Mouse (Mus musculus): Measurements from ENCODE around the gene Rnpepl1. TPM values are rescaled to one million over a fixed set of nuclear protein-coding genes. Genes with fewer than 3 reads are reported as not detected.

Rnpepl1 gene
- total RNA-seq (2017) = 38.5 and 49.8 TPM in 2 replicates

- peak; percentile 42 for ATAC-seq (ENCODE audit: extremely low read depth, insufficient number of reproducible peaks, low FRiP score, poor library complexity, severe bottlenecking)
These were observed at the start of gene Rnpepl1 for GRCm38 (mm10) chr1:92910239-92910885. Gene Rnpepl1 (plus strand): TSS chr1:92910783.

DNA sequence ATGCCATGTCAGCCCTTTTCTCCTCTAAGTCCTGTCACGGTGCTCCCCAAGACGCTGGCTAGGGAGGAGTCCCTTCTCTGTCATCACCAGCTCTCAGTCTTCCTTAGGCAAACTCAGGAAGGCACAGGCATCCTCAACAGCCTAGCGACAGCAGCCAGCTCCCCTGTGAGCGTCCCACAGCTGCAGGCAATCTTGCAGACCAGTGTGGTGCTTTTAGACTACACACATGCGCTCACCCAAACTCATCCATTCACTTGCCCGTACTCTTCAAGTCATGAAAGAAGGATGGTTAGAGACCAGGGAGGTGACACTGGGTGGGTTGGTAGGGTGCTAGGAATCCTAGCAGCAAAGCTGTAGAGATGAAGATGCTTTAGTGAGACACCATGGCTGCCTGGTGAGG lies 49.1 kb upstream of the Rnpepl1 start:
- ATAC-seq (ENCODE audit: extremely low read depth, insufficient number of reproducible peaks, low FRiP score, poor library complexity, severe bottlenecking) = no peak

DNA sequence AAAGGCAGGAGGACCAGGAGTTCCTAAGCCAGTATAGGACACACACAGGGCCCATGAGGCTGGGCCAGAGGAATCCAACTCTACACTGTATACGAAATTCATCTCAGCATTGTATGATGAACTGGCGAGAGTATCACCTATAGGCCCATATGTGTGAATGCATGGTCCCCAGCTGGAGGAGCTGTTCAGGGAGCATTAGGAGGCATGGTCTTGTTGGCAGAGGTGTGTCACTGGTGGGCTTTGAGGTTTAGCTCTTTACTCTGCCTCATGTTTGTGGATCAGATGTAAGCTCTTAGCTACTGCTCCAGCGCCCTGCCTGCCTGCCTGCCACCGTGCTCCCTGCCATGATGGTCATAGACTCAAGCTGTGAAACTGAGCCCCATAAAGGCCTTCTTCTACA lies 47.3 kb upstream of the Rnpepl1 start:
- no peak for ATAC-seq (ENCODE audit: extremely low read depth, insufficient number of reproducible peaks, low FRiP score, poor library complexity, severe bottlenecking)

DNA sequence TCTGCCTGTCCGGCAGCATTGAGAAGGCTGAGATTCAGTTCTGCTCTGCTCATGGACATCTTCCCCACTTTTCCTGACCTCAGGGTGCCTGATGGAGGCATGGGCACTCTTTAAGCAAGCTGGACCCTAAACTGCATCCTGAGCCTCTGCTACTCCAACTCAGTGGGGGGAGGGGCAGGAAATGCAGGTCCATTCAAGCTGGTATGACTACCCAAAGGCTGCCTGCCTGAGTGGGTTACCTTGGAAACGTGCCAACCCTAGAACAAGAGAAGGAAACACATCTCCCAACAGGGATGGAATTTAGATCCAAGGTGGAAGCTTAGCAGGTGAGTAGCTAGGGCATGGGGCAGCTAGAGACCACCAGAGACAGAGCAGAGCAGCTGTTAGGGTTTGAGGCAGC lies 44.4 kb upstream of the Rnpepl1 start:
- no peak for ATAC-seq (ENCODE audit: extremely low read depth, insufficient number of reproducible peaks, low FRiP score, poor library complexity, severe bottlenecking)

- no peak for ATAC-seq (ENCODE audit: extremely low read depth, insufficient number of reproducible peaks, low FRiP score, poor library complexity, severe bottlenecking)
These were observed 40.6 kb upstream of the Rnpepl1 start for GRCm38 (mm10) chr1:92869985-92870384.

- ATAC-seq (ENCODE audit: extremely low read depth, insufficient number of reproducible peaks, low FRiP score, poor library complexity, severe bottlenecking) = no peak
These were observed 37.9 kb upstream of the Rnpepl1 start for GRCm38 (mm10) chr1:92872666-92873065.

DNA sequence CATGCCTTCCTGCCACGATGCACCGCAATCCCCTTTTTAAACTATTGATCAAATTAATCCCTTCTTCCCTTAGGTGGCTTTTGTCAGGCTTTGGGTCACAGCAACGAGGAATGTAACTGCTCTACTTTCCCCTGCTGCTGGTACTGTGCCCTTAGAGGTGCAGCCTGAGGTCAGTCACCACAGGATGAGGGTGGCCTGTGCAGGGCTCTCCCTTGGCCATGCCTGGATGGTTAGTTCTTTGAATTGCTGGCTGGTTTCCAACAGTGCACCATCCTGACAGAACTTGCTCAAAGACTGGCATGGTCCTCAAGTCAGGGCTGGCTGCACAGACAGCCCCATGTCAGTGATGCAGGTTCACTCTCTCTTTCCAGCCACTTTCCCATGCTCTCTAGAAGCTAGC lies 36.6 kb upstream of the Rnpepl1 start:
- ATAC-seq (ENCODE audit: extremely low read depth, insufficient number of reproducible peaks, low FRiP score, poor library complexity, severe bottlenecking) = no peak

GRCm38 (mm10) chr1:92875360-92876111 lies 35.0 kb upstream of the Rnpepl1 start:
- ATAC-seq (ENCODE audit: extremely low read depth, insufficient number of reproducible peaks, low FRiP score, poor library complexity, severe bottlenecking) = no peak

GRCm38 (mm10) chr1:92877431-92877978 lies 33.1 kb upstream of the Rnpepl1 start:
- no peak for ATAC-seq (ENCODE audit: extremely low read depth, insufficient number of reproducible peaks, low FRiP score, poor library complexity, severe bottlenecking)

GRCm38 (mm10) chr1:92878066-92878741 lies 32.4 kb upstream of the Rnpepl1 start:
- ATAC-seq (ENCODE audit: extremely low read depth, insufficient number of reproducible peaks, low FRiP score, poor library complexity, severe bottlenecking) = no peak

GRCm38 (mm10) chr1:92879266-92879665 lies 31.3 kb upstream of the Rnpepl1 start:
- no peak for ATAC-seq (ENCODE audit: extremely low read depth, insufficient number of reproducible peaks, low FRiP score, poor library complexity, severe bottlenecking)

- no peak for ATAC-seq (ENCODE audit: extremely low read depth, insufficient number of reproducible peaks, low FRiP score, poor library complexity, severe bottlenecking)
These were observed 30.5 kb upstream of the Rnpepl1 start for GRCm38 (mm10) chr1:92880101-92880500.

DNA sequence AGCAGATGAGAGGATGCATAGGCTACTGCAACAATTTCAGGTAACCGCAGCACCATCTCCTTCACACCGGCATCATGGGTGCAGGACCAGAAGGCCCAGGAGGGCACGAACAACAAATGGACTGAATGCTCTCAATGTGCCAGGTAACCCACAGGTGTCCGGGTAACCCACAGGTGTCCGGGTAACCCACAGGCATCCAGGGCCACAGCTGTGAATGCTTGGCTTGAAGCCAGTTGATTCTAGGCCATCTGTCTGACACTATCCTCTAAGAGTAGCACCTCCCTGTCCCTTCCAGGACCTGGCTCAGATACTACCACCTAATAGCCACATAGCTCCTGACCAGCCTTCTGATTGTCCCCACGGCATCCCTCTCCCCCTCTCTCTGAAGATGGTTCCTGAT lies 28.6 kb upstream of the Rnpepl1 start:
- ATAC-seq (ENCODE audit: extremely low read depth, insufficient number of reproducible peaks, low FRiP score, poor library complexity, severe bottlenecking) = no peak

GRCm38 (mm10) chr1:92888901-92889655 lies 21.5 kb upstream of the Rnpepl1 start:
- no peak for ATAC-seq (ENCODE audit: extremely low read depth, insufficient number of reproducible peaks, low FRiP score, poor library complexity, severe bottlenecking)

GRCm38 (mm10) chr1:92892791-92893190 lies 17.8 kb upstream of the Rnpepl1 start:
- ATAC-seq (ENCODE audit: extremely low read depth, insufficient number of reproducible peaks, low FRiP score, poor library complexity, severe bottlenecking) = no peak

DNA sequence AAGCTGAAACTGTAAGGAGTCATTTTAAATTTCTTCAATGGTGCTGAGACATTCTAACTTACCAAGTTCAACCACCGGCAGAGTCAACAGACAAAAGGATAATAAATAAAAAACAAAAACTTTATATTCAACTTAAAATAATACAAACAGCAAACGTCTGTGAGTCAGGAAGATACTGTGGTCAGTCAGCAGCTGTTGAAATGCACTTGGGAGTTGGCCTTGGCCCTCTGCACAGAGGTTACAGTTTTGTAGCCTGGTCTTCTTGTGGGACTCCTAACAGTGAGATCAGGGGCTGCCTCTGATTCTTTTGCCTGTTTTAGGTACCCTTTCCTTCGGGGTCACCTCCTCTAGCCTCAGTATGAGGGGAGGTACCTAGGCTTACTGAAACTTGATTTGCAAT lies 16.7 kb upstream of the Rnpepl1 start:
- no peak for ATAC-seq (ENCODE audit: extremely low read depth, insufficient number of reproducible peaks, low FRiP score, poor library complexity, severe bottlenecking)

GRCm38 (mm10) chr1:92895089-92895488 lies 15.5 kb upstream of the Rnpepl1 start:
- ATAC-seq (ENCODE audit: extremely low read depth, insufficient number of reproducible peaks, low FRiP score, poor library complexity, severe bottlenecking) = peak; percentile 89

DNA sequence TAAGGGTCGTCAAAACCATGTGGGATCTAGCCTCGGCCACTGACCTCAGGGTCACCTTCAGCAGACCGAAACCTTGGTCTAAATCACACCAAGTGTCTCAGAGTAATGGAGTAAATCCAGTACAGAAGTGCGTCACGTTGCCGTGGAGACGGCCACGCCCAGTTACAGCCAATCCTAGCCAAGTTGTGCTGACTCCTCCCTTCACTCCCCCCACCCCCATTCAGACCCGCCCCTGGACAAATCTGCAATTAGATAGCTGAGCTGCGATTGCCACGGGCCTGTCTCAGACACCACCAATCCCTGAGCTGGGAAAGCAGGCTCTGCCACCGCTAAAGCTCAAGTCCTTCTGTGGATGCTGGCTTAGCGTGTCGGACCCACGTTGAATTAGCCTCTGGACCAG lies 7.8 kb upstream of the Rnpepl1 start, which contains the start of gene Ankmy1:
Gene Ankmy1 (minus strand): TSS at position 121 of the 400 bp plus-strand sequence.
- ATAC-seq (ENCODE audit: extremely low read depth, insufficient number of reproducible peaks, low FRiP score, poor library complexity, severe bottlenecking) = no peak

GRCm38 (mm10) chr1:92903627-92904026 lies 7.0 kb upstream of the Rnpepl1 start:
- ATAC-seq (ENCODE audit: extremely low read depth, insufficient number of reproducible peaks, low FRiP score, poor library complexity, severe bottlenecking) = no peak

All from neutrophil, adult 5-6 weeks (primary cell).